Mouse (Mus musculus): Measurements from ENCODE around the gene Csrp1.

GRCm38 (mm10) chr1:135728631-135729366, 8.9 kb downstream of the Csrp1 start:
- TF ChIP-seq POLR2A (IDR thresholded peaks at IDR 0.05; ENCODE audit: insufficient read depth, low read depth, low read length) (peak; percentile 51; the same call in 1 of the 2 replicates), CTCF (IDR thresholded peaks at IDR 0.05; ENCODE audit: insufficient read depth, low read depth, low read length) (no peak)

Measured in olfactory bulb, adult 2 months (tissue).